Mouse (Mus musculus) thymus, postnatal 10 days (tissue): ENCODE data around the gene Dpysl5.

Experiments
- DNase-seq, 2 experiments: peaks; one replicate each; pipeline ENCODE4 v3.0.0; 2021; ENCODE audit warnings: low spot score in 2 of 2

The Dpysl5 gene

GRCm38 (mm10) chr5:30709744-30710383 lies 1.5 kb upstream of the Dpysl5 start:
- DNase-seq: peak; percentile 60 to 77

GRCm38 (mm10) chr5:30710486-30710885 lies 878 bp upstream of the Dpysl5 start:
- no peak for DNase-seq

DNA sequence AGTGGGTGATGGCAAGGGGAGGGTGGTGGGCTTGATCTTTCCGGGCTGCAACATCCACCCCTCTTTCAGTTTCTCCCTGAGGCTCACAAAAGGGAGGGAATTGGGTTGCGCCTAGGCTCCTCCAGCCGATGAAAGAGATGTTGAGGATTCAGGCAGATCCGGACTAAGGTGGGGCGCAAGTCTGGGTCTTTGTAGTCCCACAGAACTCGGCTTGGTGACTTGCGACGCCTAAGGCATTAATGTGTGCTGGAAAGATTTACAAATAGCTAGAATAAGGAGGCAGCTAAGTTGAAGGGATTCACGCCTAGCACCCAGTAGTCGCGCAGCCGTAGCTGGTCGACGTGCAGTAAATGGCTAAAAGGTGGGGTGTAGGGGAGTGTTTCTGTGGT lies 632 bp downstream of the Dpysl5 start:
- no peak for DNase-seq

DNA sequence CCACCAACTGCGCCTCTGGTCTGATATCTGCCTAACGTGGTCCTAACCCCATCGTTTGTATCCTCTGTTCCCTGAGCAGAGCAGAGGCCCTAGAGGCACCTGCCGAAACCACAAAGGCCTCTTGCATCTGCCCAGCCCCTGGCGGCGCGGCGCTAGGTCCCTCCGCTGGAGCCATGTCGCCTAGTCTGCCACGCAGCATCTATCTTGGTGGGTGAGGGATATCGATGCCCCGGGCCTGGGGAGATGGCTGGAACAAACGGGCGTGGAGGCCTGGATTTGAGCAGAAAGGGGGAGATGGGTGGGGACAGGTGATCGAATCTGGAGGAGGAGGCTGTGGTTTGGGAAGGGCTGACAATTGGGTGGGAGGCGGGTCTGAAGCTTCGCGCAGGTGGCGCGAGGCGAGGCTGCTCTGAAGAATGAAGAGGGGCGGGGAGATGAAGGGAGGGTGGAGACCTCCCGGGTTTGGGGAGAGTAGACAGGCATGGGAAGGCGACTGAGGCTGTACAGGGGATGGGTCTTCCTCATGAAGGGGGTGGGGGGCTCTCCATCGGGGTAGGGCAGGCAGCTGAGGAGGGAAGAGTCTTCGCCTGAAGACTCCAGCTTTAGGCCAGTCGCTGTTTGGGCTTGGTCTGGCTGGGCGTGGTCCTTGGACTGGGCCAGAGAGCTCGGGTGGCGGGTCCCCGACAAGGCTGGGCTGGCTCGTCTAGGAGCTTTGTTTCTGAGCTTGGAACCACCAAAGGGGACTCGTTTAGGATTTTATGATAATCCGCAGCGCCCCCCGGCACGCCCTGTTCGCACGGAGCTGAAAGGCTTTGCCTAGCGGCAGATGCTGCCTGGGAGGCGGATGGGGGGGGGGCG lies 1.3 kb downstream of the Dpysl5 start:
- DNase-seq: peak; percentile 14 to 28

GRCm38 (mm10) chr5:30713299-30713675 lies 1.9 kb downstream of the Dpysl5 start:
- DNase-seq: no peak

DNA sequence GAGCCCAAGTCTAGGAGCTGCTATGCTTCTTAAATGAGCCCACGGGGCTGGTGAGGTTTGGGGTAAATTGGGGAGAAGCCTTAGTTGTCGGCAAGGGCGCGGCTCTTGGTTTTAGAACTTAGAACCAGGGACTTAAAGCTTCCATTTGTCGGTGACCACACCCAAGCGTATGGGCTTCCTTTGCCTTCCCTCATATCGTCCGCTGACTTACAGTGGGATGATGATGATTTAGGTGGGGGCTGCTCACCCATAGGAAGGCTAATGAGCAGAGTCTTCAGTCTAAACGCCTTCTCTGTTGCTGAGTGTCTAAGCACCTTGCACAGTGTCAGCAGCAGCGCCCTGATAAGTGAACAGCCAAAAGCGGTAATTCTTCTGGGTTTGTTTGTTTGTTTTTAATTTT lies 2.3 kb downstream of the Dpysl5 start:
- DNase-seq: no peak

- DNase-seq: no peak
Observed at GRCm38 (mm10) chr5:30716311-30716710, 4.9 kb downstream of the Dpysl5 start.

DNA sequence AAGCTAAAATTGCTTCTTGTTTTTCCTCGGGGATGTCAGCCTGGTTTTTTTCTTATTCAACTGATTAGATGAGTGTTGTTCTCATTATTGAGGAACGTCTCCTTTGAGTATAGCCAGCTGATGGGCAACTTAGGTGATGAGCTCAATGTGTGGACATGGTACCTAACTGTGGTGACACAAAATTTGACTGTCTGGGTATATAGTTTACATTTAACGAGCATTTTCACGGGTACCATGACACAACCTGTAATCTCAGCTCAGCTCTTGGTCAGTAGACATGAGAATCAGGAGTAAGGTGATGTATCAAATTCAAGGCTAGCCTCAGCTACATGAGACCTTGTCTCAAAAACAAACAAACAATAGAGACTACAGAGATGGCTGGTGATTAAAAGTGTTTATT lies 6.1 kb downstream of the Dpysl5 start:
- no peak for DNase-seq

GRCm38 (mm10) chr5:30717991-30718703 lies 6.8 kb downstream of the Dpysl5 start:
- DNase-seq: no peak

DNA sequence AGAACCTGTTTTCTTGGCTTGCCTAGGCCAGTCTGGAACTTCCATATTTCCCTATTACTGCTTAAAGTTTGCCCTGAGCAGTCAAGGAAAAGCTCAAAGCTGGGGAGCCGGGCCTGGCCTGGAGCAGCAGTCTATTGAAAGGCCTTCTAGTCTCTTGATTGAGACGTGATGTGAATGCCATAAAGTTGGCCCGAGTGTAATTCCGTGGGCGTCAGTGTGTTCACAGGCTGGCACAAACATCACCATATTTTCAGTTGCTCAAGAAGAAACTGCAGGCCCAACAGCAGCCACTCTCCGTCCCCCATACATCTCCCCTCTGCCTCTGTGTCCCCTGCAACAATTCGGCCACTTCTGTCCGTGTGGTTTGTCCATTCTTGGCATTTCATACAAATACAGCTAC lies 10.6 kb downstream of the Dpysl5 start:
- no peak for DNase-seq

GRCm38 (mm10) chr5:30726151-30726693 lies 14.9 kb downstream of the Dpysl5 start:
- DNase-seq: no peak

DNA sequence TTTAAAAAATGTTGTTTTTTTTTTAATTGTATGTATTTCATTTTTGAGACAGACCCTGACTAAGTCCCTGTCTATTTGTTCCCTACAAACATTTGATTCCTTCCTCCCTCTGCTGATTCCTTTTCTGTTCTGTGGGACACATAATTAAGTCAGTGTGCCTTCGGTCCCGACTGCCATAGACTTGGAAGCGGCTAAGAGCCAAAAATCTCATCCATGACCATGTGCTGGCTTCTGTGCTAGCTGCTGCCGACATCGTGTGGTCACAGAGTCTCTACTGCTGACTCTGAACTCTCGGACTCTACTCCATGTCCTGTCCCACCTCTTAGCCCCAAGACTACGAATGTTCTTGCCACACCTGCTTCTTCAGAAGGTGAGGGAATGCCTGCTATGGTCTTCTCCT lies 21.1 kb downstream of the Dpysl5 start:
- no peak for DNase-seq

DNA sequence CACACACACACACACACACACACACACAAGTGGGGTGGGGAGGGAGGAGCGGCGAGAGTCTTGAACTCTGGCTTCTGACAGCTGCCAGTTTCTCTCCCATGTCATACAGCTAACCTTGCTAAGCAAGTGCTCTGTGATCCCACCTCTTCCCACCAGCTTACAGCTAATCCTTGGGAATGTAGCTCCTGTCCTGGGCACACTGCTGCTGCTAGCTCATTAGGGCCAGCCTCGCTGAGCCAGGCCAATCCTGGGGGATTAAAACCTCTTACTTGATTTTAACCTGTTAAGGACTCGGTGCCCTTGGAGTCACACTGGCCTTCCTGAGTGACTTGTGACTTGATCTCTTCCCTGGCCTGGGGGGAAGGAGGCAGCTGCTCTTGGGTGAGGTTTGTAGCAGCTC lies 23.3 kb downstream of the Dpysl5 start:
- DNase-seq: no peak

GRCm38 (mm10) chr5:30738127-30738828 lies 26.9 kb downstream of the Dpysl5 start:
- no peak for DNase-seq

GRCm38 (mm10) chr5:30739595-30739994 lies 28.2 kb downstream of the Dpysl5 start:
- DNase-seq: no peak

DNA sequence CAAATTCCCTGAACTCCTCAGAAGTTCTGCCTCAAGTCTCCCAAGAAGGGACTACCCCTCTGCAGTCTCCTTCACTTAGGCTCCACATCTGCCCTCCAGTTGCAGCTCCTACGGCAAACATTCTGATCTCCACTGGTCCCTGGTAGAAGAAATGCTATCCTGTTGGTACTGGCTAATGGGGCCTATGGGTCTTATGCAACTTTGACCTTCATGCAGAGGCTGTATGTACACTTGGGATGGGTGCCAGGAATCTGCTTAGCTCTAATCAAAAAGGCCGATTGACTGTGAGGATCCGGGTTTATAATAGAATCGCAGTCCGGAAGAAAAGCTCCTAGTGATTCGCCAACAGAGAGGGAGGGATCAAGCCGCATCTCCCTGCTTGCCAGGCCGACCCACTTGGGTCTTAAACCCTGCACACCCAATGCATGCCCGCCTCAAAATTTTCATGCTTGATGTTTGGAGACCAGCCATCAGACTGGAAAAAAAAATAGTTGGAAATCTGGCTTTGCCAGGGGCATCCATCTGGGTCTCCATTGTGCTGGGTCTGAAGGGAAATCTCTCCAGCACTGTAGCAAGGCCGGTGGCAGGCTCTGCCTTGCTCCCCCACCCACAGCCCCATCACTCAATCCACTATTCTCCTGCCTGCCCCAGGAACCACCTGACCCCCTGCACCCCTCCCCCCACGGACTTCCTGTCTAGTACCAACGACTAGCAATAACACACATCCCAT lies 38.4 kb downstream of the Dpysl5 start:
- no peak for DNase-seq

- DNase-seq: no peak
Observed at GRCm38 (mm10) chr5:30751071-30751470, 39.7 kb downstream of the Dpysl5 start.

GRCm38 (mm10) chr5:30753128-30753527 lies 41.8 kb downstream of the Dpysl5 start:
- no peak for DNase-seq

GRCm38 (mm10) chr5:30755215-30755614 lies 43.9 kb downstream of the Dpysl5 start:
- DNase-seq: no peak

DNA sequence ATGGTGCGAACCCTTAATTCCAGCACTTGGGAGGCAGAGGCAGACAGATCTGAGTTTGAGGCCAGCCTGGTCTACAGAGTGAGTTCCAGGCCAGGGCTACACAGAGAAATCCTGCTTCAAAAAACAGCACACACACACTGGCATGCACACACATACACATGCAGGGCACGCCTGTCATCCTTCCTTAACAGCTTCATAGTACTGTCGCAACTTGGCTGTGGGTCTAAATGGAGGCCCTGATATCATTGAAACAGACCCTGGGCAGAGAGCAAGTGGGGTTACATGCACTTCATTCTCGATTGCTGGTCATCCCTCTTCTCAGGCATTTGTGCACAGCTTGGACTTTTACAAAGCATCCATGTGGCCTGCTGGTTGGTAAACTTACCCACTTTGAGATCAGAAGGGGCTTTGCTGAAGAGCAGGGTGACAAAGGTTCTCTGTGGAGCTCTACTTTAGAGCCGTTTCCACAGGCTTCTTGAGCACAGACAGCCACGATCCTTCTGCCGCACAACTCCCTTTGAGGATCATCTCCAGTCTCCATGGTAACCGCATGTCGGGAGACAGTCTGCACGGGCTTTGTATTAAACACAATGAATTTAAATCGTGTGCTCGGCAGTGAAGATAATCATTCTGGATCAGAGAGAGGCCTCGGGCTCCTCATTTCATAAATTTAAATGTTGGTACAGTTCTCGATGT lies 51.6 kb downstream of the Dpysl5 start:
- DNase-seq: no peak

DNA sequence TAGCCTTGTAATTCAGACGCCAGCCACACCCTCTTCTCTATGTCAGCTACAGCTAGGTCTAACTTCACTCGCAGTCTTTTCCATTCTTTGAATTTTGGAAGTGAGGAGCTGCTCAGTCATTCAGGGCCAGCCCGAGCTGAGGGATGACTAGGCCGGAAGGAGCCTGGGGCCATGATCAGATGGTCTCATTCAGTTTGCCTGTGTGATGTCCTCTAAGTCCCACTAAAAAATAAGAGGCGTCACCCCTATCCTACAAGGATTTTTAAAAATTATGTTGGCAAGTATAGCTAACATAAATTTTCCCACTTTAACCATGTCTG lies 52.1 kb downstream of the Dpysl5 start:
- DNase-seq: no peak
